Mouse (Mus musculus) E14TG2a.4 (cell line): Measurements from ENCODE around the gene Fshb.

ENCODE experiments used
- CTCF ChIP-seq: conservative IDR thresholded peaks from 2 replicates; pipeline ENCODE4 v1.5.1; 2014; ENCODE audit warnings: low read length
- POU5F1 ChIP-seq: IDR thresholded peaks from 2 replicates; pipeline ENCODE4 v1.6.1; 2014; ENCODE audit warnings: low read length, borderline replicate concordance

GRCm38 (mm10) chr2:107040816-107041215 lies 18.6 kb downstream of the Fshb start:
- TF ChIP-seq POU5F1, result no peak
- TF ChIP-seq CTCF, result no peak
